Mouse (Mus musculus): ENCODE data around the gene Best3.

- no peak for TF ChIP-seq EP300 (IDR thresholded peaks at IDR 0.05; ENCODE audit: low read depth)
- TF ChIP-seq CTCF (IDR thresholded peaks at IDR 0.05; ENCODE audit: low read depth), result no peak
Measured at GRCm38 (mm10) chr10:116972509-116972908, 13.6 kb upstream of the Best3 start, which contains the start of gene Gm10271.

Measured in liver, embryonic 14.5 days (tissue).